Mouse (Mus musculus): Measurements from ENCODE around the gene Rbm3. TPM values are rescaled to one million over a fixed set of nuclear protein-coding genes. Genes with fewer than 3 reads are reported as not detected.
A peak's percentile ranks its signal among the peaks of the same experiment; 100 is the strongest.

The Rbm3 gene
- 397 and 409 TPM in 2 replicates for polyA plus RNA-seq (2016; fragmentation: Nextera tagmentation; extraction: Ambion mirVana)

DNA sequence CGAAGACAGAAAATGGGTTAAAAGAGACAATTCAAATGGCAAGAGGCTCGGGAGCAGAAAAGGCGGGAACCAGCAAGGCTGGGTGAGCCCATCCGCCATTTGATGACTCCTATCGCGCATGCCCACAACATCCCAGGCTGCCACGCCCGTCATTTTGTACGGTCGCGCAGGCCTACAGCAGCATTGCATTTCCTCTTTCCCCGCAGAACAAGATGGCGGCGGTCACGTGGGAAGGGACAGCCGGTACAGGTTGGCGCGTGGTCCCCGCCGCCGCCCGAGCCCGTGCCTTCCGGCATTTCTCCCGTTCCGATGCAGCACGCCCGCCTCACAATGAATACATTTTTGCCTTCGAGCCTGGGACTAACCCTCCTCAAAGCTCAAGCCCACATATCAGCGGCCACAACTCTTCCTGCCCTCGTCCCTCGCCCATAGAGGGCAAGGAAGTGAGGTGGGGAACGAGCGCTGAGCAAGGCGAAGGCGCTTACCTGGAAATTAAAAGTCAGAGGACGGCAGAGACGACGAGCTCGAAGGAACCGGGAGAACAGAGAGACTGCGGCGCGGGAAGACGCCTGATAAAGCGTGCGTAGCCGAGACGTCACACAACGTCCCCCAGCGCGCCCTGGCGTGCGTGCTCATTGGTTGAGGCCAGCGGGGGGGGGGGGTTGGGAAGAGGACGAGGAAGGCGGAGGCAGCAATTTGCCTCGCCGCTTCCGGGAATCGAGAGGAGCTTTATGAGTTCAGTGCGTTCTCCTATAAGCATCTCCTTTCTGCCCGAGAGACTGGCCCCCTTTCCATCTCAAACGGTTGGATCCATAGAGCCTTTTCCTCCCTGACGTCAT is at the start of gene Rbm3:
TSS of gene Rbm3 (minus strand) at position 728 of the 839 bp plus-strand sequence.
- no peaks in the 10 kb centered on the region for H3K27me3 ChIP-seq (ENCODE audit: low read depth, poor library complexity, severe bottlenecking)
- 23% methylated on average over 64 of the region's 65 CpGs for WGBS
- peak; percentile 84 for DNase-seq (ENCODE audit: low spot score)
- peaks cover 38% of the 10 kb centered on the region for H3K36me3 ChIP-seq
- peak within 1 kb of the TSS; percentile 97 for H3K27ac ChIP-seq (replicated peaks)
- peaks cover 16% of the 10 kb centered on the region for H3K4me1 ChIP-seq
- H3K9me3 ChIP-seq (replicated peaks): peaks cover 8% of the 10 kb centered on the region; the same call in 1 of the 2 replicates
- H3K4me3 ChIP-seq: peak within 1 kb of the TSS; percentile 68

GRCm38 (mm10) chrX:8193419-8193723 is 47.7 kb upstream of the Rbm3 start, which contains the start of gene Ebp:
Ebp (minus strand) TSS chrX:8193512.
- 18% methylated on average over 10 of the region's 10 CpGs for WGBS
- Histone ChIP-seq H3K36me3 (no peaks in the 10 kb centered on the region), H3K27ac (replicated peaks) (peak within 1 kb of the TSS; percentile 88), H3K27me3 (ENCODE audit: low read depth, poor library complexity, severe bottlenecking) (no peaks in the 10 kb centered on the region), H3K4me3 (peak within 1 kb of the TSS; percentile 62), H3K4me1 (peaks cover 6% of the 10 kb centered on the region; the same call in 1 of the 2 replicates), H3K9me3 (replicated peaks) (0 out of 2 replicates have a peak, but pooled peaks cover 8% of the 10 kb centered on the region)
- no peak for DNase-seq (ENCODE audit: low spot score)

DNA sequence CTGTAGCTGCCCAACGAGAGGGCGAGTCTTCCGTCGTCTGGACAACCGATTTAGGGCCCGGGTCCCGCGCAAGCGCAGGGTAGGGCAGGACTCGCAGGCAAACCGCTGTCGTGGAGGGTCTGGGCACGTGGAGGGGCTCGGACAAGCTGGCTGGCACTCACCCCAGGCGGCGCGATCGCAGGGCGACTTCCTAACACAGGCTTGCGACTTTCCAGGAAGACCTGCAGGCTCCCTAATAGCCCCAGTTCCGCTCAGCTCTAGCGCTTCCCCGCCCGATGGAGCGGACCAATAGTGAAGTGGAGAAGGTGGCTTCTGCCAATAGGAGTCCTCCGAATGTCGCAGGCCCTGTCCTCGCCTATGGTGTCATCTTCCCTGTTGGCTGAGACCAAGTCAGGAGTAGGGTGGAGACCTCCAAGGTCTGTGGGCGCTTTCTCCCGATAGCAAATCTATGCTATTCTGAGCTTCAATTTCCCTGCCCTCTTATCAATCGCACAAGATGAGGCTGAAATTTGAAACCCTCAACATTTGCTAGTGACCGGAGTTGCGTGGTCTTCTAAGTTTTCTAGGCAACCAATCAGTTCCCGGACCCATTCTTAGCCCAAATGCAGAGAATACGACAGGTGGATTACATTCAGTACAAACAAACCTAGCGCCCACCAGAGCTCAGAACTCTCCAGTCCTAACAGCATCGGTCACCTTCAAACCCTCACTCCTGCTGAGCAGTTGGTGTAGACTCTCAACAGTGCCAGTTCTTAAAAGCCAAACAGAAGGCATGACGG is 47.1 kb upstream of the Rbm3 start:
- peaks cover 6% of the 10 kb centered on the region; the same call in 1 of the 2 replicates for H3K4me1 ChIP-seq
- 0 out of 2 replicates have a peak, but pooled peaks cover 8% of the 10 kb centered on the region for H3K9me3 ChIP-seq (replicated peaks)
- H3K27me3 ChIP-seq (ENCODE audit: low read depth, poor library complexity, severe bottlenecking): no peaks in the 10 kb centered on the region
- WGBS: 16% methylated on average over 38 of the region's 38 CpGs
- H3K36me3 ChIP-seq: no peaks in the 10 kb centered on the region
- peak overlapping the region; percentile 88 for H3K27ac ChIP-seq (replicated peaks)
- peak; percentile 82 for DNase-seq (ENCODE audit: low spot score)
- H3K4me3 ChIP-seq: peak overlapping the region; percentile 62

DNA sequence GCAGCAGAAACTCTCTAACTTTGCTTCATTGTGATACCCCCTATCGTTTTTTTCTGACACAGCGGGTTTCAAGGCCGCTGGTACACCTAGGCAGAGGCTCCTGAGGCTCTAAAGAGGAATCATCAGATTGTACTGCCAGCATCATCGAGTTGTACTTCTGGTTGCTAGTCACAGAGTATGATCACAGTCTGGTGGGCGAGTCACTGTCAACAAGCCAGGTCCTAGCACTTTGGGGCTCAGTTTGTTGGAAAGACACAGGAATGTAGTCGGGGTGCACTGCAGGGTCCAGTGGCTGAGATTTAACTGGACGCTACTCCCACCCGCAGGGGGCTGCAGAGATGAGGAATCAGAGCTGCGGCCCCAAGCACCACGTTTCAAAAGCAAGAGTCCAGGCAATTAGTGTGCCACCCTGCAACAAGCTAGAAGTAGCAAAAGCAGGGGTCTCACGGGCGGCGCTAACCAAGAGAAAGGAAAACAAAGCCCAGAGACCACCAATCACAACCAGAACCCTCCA is 46.5 kb upstream of the Rbm3 start:
- H3K9me3 ChIP-seq (replicated peaks): 0 out of 2 replicates have a peak, but pooled peaks cover 8% of the 10 kb centered on the region
- no peak for DNase-seq (ENCODE audit: low spot score)
- peaks cover 6% of the 10 kb centered on the region; the same call in 1 of the 2 replicates for H3K4me1 ChIP-seq
- H3K36me3 ChIP-seq: no peaks in the 10 kb centered on the region
- H3K27me3 ChIP-seq (ENCODE audit: low read depth, poor library complexity, severe bottlenecking): no peaks in the 10 kb centered on the region
- 17% methylated on average over 13 of the region's 13 CpGs for WGBS
- peak overlapping the region; percentile 62 for H3K4me3 ChIP-seq
- peak overlapping the region; percentile 88 for H3K27ac ChIP-seq (replicated peaks)

DNA sequence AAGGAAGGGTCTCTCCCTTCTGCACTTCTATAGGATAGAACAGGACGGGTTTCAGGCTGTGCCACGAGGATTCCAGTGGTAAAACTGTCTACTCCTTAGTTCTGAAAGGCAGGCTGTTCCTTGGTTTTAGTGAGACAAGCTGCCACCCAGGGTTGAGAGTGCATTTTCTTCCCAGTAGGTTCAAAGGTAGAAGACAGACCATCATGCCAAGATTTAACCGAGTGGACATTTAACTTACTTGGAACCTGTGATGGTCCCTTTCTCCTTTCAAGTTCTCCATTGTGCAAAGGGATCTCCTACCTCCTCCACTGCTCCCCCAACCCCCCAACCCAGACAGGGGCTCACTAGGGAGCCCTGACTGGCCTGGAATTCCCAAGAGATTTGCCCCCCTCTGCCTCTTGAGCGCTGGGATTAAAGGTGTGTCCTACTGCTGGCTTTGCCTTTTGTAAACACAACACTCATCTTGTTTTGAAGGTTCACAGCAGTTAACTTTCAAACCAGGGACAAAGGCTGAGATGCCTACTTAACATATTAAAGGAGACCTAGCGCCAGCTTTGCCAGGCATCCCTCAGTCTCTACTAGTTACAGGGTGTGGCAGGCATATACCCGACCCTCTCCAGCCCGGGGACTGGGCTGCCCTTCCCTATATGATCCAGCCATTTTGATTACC is 37.3 kb upstream of the Rbm3 start:
- WGBS: 27% methylated on average over 7 of the region's 7 CpGs
- Histone ChIP-seq H3K36me3 (peaks cover 14% of the 10 kb centered on the region), H3K27ac (replicated peaks) (no peak overlapping the region), H3K27me3 (ENCODE audit: low read depth, poor library complexity, severe bottlenecking) (no peaks in the 10 kb centered on the region), H3K4me3 (no peak overlapping the region), H3K4me1 (no peaks in the 10 kb centered on the region), H3K9me3 (replicated peaks) (0 out of 2 replicates have a peak, but pooled peaks cover 3% of the 10 kb centered on the region)
- no peak for DNase-seq (ENCODE audit: low spot score)

- Histone ChIP-seq H3K36me3 (no peaks in the 10 kb centered on the region), H3K27ac (replicated peaks) (no peak overlapping the region), H3K27me3 (ENCODE audit: low read depth, poor library complexity, severe bottlenecking) (no peaks in the 10 kb centered on the region), H3K9me3 (replicated peaks) (peaks cover 9% of the 10 kb centered on the region; the same call in 1 of the 2 replicates), H3K4me1 (peaks cover 7% of the 10 kb centered on the region; the same call in 1 of the 2 replicates), H3K4me3 (no peak overlapping the region)
- WGBS: 81% methylated on average over 5 of the region's 5 CpGs
- DNase-seq (ENCODE audit: low spot score): no peak
These were observed 34.0 kb upstream of the Rbm3 start for GRCm38 (mm10) chrX:8179646-8180045.

GRCm38 (mm10) chrX:8178871-8179270 is 33.2 kb upstream of the Rbm3 start:
- WGBS: 98% methylated on average over 2 of the region's 2 CpGs
- no peak for DNase-seq (ENCODE audit: low spot score)
- H3K4me3 ChIP-seq: no peak overlapping the region

GRCm38 (mm10) chrX:8175504-8176385 is 30.1 kb upstream of the Rbm3 start, which contains the start of gene Tbc1d25:
Tbc1d25 (minus strand) TSS chrX:8176181.
- 18% methylated on average over 56 of the region's 56 CpGs for WGBS
- Histone ChIP-seq H3K9me3 (replicated peaks) (peaks cover 9% of the 10 kb centered on the region; the same call in 1 of the 2 replicates), H3K36me3 (no peaks in the 10 kb centered on the region), H3K27ac (replicated peaks) (peak within 1 kb of the TSS; percentile 81), H3K4me1 (peaks cover 9% of the 10 kb centered on the region; the same call in 1 of the 2 replicates), H3K27me3 (ENCODE audit: low read depth, poor library complexity, severe bottlenecking) (no peaks in the 10 kb centered on the region), H3K4me3 (peak within 1 kb of the TSS; percentile 65)
- peak; percentile 80 for DNase-seq (ENCODE audit: low spot score)

More at GRCm38 (mm10) chrX:8178871-8179270, 33.2 kb upstream of the Rbm3 start:
- no peaks in the 10 kb centered on the region for H3K27me3 ChIP-seq (ENCODE audit: low read depth, poor library complexity, severe bottlenecking)
- no peak overlapping the region for H3K27ac ChIP-seq (replicated peaks)
- peaks cover 9% of the 10 kb centered on the region; the same call in 1 of the 2 replicates for H3K4me1 ChIP-seq
- peaks cover 9% of the 10 kb centered on the region; the same call in 1 of the 2 replicates for H3K9me3 ChIP-seq (replicated peaks)
- H3K36me3 ChIP-seq: no peaks in the 10 kb centered on the region

DNA sequence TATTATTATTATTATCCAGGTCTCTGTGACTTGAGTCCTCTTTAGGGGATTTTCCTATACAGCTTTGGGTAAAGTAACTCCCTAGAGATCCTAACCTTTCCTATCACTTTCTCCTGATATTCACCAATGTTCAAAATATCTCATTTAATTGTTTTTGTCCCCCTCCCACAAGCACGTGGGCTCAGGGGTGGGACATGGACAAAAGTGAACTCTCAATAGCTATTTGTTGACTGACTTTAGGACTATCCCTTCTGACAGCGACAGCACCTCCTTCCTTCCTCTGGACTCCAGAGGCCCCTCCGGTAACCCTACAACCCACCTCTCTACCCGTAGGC is 29.5 kb upstream of the Rbm3 start:
- 15% methylated on average over 4 of the region's 4 CpGs for WGBS
- Histone ChIP-seq H3K27me3 (ENCODE audit: low read depth, poor library complexity, severe bottlenecking) (no peaks in the 10 kb centered on the region), H3K9me3 (replicated peaks) (peaks cover 9% of the 10 kb centered on the region; the same call in 1 of the 2 replicates), H3K27ac (replicated peaks) (peak overlapping the region; percentile 81), H3K4me3 (peak overlapping the region; percentile 65), H3K36me3 (no peaks in the 10 kb centered on the region), H3K4me1 (peaks cover 9% of the 10 kb centered on the region; the same call in 1 of the 2 replicates)
- DNase-seq (ENCODE audit: low spot score): no peak

DNA sequence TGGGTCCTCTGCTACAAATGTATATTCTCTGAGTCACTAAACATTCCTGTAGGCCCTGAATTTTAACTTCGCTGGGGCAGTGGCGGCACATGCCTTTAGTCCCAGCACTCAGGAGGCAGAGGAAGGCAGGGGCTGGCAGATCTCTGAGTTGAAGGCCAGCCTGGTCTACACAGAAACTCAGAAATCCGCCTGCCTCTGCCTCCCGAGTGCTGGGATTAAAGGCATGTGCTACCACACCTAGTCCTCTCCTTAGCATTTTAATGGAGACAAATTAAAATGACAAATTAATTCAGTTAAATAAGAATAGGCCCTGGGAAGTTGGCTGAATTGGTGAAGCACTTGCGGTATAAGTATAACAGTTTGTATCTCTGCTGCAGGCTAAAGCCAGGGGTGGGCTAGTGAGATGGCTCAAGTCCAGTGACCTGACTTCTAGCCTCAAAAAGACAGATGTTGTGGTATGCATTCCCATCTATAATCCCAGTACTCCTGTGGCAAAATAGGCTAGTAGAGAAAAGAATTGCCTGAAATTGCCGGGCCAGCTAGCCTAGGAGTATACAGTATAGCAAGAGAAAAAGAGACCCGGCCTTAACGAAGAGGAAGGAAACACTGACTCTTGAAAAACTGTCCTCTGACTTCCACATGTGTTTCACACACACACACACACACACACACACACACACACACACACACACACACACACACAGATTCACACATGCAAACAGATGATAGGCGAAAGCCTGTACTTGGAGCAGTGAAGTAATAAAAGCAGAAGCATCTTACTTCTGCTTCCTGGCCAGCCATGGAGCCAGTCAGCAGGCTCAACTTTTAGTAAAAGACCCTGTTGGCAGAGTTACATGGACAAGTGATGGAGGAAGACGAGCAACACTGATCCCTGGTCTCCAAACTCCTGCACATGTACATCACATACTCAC is 22.3 kb upstream of the Rbm3 start:
- 94% methylated on average over 10 of the region's 10 CpGs for whole genome bisulfite sequencing
- no peaks in the 10 kb centered on the region for H3K9me3 ChIP-seq (replicated peaks)
- no peak overlapping the region for H3K27ac ChIP-seq (replicated peaks)
- no peaks in the 10 kb centered on the region for H3K4me1 ChIP-seq
- no peak for DNase-seq (ENCODE audit: low spot score)
- 0 out of 2 replicates have a peak, but pooled peaks cover 3% of the 10 kb centered on the region for H3K36me3 ChIP-seq
- no peaks in the 10 kb centered on the region for H3K27me3 ChIP-seq (ENCODE audit: low read depth, poor library complexity, severe bottlenecking)
- no peak overlapping the region for H3K4me3 ChIP-seq

All from midbrain, embryonic 10.5 days (tissue).